ENCODE assay signal across 35 mouse cellular contexts in genomic region chr8:95252056-95252455, GRCm38 (mm10). TPM values are rescaled to one million over a fixed set of nuclear protein-coding genes. Genes with fewer than 3 reads are reported as not detected.
DNase-seq lines count a peak whose midpoint lies in the region; ATAC-seq and TF ChIP-seq lines count a peak whose summit lies in the region.
"Had no signal": no experiment of that assay in that cellular context is flagged by ENCODE, and none has a peak within 500 bp of the region (broad histone marks: within the 10 kb centered on the region; RNA-seq: fewer than 3 reads in every experiment).

No protein-coding gene starts in this region.

- no peaks in the 10 kb centered on the region for H3K9me3 ChIP-seq in intestine, embryonic 15.5 days
- H3K9me3 ChIP-seq in stomach, postnatal 0 days (ENCODE audit: control insufficient read depth, low read length) = no peaks in the 10 kb centered on the region
- H3K9me3 ChIP-seq in midbrain, embryonic 13.5 days = no peaks in the 10 kb centered on the region
- H3K9me3 ChIP-seq: hindbrain, embryonic 12.5 days; kidney, embryonic 15.5 days; limb, embryonic 10.5 days; limb, embryonic 15.5 days; liver, embryonic 13.5 days had no signal

- no peak overlapping the region for H3K9ac ChIP-seq in intestine, embryonic 15.5 days
- no peak overlapping the region for H3K9ac ChIP-seq in stomach, postnatal 0 days (ENCODE audit: low read length)
- H3K9ac ChIP-seq in midbrain, embryonic 13.5 days (replicated peaks) = no peak overlapping the region
- H3K9ac ChIP-seq: hindbrain, embryonic 12.5 days; kidney, embryonic 15.5 days; limb, embryonic 15.5 days; liver, embryonic 13.5 days had no signal

- H3K36me3 ChIP-seq in intestine, embryonic 15.5 days = no peaks in the 10 kb centered on the region
- no peaks in the 10 kb centered on the region for H3K36me3 ChIP-seq in stomach, postnatal 0 days (ENCODE audit: control insufficient read depth, insufficient read depth, low read length)
- H3K36me3 ChIP-seq in midbrain, embryonic 13.5 days = no peaks in the 10 kb centered on the region
- H3K36me3 ChIP-seq: hindbrain, embryonic 12.5 days; kidney, embryonic 15.5 days; limb, embryonic 10.5 days; limb, embryonic 15.5 days; liver, embryonic 13.5 days had no signal

- peak; percentile 29; the same call in 1 of the 2 replicates for ATAC-seq in intestine, embryonic 15.5 days
- ATAC-seq in stomach, postnatal 0 days (ENCODE audit: low FRiP score, low TSS enrichment) = no peak
- ATAC-seq in activated CD4-positive, CD25-positive, alpha-beta regulatory T cell, adult 4 months = no peak
- ATAC-seq in midbrain, embryonic 13.5 days = no peak
- ATAC-seq: forebrain, embryonic 14.5 days; hindbrain, postnatal 0 days; lung, postnatal 0 days; midbrain, embryonic 16.5 days had no signal

- 0 out of 2 replicates have a peak, but pooled peaks have one; percentile 10 for TF ChIP-seq CTCF in stomach, postnatal 0 days (IDR thresholded peaks at IDR 0.05; ENCODE audit: low read depth)

- H3K4me2 ChIP-seq in intestine, embryonic 15.5 days (replicated peaks) = no peak overlapping the region
- no peak overlapping the region for H3K4me2 ChIP-seq in stomach, postnatal 0 days (replicated peaks; ENCODE audit: low read depth)
- no peak overlapping the region for H3K4me2 ChIP-seq in midbrain, embryonic 13.5 days (replicated peaks)
- H3K4me2 ChIP-seq: heart, embryonic 11.5 days; hindbrain, embryonic 12.5 days; kidney, embryonic 15.5 days; limb, embryonic 15.5 days; liver, embryonic 13.5 days had no signal

- TF ChIP-seq EP300 in stomach, postnatal 0 days (optimal IDR thresholded peaks at IDR 0.05) = no peak

- DNase-seq in embryo, embryonic 10 days (ENCODE audit: low spot score) = peak; percentile 17
- no peak for DNase-seq in embryo, embryonic 10.5 days (ENCODE audit: low spot score)
- DNase-seq in ES-CJ7 (ENCODE audit: low read depth, low spot score) = peak; percentile 88
- DNase-seq in stomach, postnatal 0 days (ENCODE audit: low spot score) = no peak
- no peak for DNase-seq in layer of hippocampus, adult 8-10 months (ENCODE audit: low spot score in 2 of 2)
- DNase-seq: adrenal gland, postnatal 10 days; cerebellum, adult 9-10 months; cerebellum, postnatal 36 days; gastrocnemius, postnatal 14 days; heart, adult 18-20 months; heart, postnatal 36 days; kidney, adult 11 months; kidney, postnatal 4 days; layer of hippocampus, adult 9-11 months; liver, embryonic 13.5 days; lung, adult 18-20 months; right cerebral cortex, postnatal 4 days had no signal

- H3K27me3 ChIP-seq in intestine, embryonic 15.5 days (replicated peaks) = no peaks in the 10 kb centered on the region
- H3K27me3 ChIP-seq in stomach, postnatal 0 days (ENCODE audit: control insufficient read depth, insufficient read depth, low read length) = no peaks in the 10 kb centered on the region
- H3K27me3 ChIP-seq in midbrain, embryonic 13.5 days = no peaks in the 10 kb centered on the region
- H3K27me3 ChIP-seq: hindbrain, embryonic 12.5 days; kidney, embryonic 15.5 days; limb, embryonic 15.5 days; liver, embryonic 13.5 days had no signal

- 67% methylated on average over 9 of the region's 9 CpGs for WGBS in intestine, embryonic 15.5 days
- WGBS in stomach, postnatal 0 days = 63% methylated on average over 9 of the region's 9 CpGs
- 68% methylated on average over 9 of the region's 9 CpGs for WGBS in midbrain, embryonic 13.5 days

- 0 out of 2 replicates have a peak, but pooled peaks cover 2% of the 10 kb centered on the region for H3K4me1 ChIP-seq in intestine, embryonic 15.5 days (replicated peaks)
- H3K4me1 ChIP-seq in stomach, postnatal 0 days (replicated peaks; ENCODE audit: control insufficient read depth, insufficient read depth) = no peaks in the 10 kb centered on the region
- 0 out of 2 replicates have a peak, but pooled peaks cover 3% of the 10 kb centered on the region for H3K4me1 ChIP-seq in midbrain, embryonic 13.5 days (replicated peaks)
- H3K4me1 ChIP-seq: hindbrain, embryonic 12.5 days; kidney, embryonic 15.5 days had no signal

- no peak overlapping the region for H3K27ac ChIP-seq in intestine, embryonic 15.5 days
- H3K27ac ChIP-seq in stomach, postnatal 0 days (replicated peaks) = no peak overlapping the region
- no peak overlapping the region for H3K27ac ChIP-seq in midbrain, embryonic 13.5 days
- H3K27ac ChIP-seq: hindbrain, embryonic 12.5 days; hindbrain, postnatal 0 days; kidney, embryonic 15.5 days; limb, embryonic 10.5 days; limb, embryonic 15.5 days; liver, embryonic 13.5 days; macrophage had no signal

- no peak overlapping the region for H3K4me3 ChIP-seq in intestine, embryonic 15.5 days (replicated peaks)
- no peak overlapping the region for H3K4me3 ChIP-seq in stomach, postnatal 0 days (ENCODE audit: low read depth, low read length)
- H3K4me3 ChIP-seq in midbrain, embryonic 13.5 days (replicated peaks) = no peak overlapping the region
- H3K4me3 ChIP-seq: hindbrain, embryonic 12.5 days; kidney, embryonic 15.5 days; limb, embryonic 10.5 days; limb, embryonic 15.5 days; liver, embryonic 13.5 days had no signal

RNA-seq across cellular contexts. Expression of gene Kifc3, which starts 49.4 kb away (rescaled TPM):
- polyA plus RNA-seq in intestine, embryonic 15.5 days (2015; fragmentation: Nextera tagmentation; extraction: Ambion mirVana) = 28.6 and 31.3 TPM in 2 replicates
- 14.1 and 14.2 TPM in 2 replicates for polyA plus RNA-seq in stomach, postnatal 0 days (2015; fragmentation: Nextera tagmentation; extraction: Ambion mirVana)
- polyA plus RNA-seq in activated CD4-positive, CD25-positive, alpha-beta regulatory T cell, adult 4 months (2017; shearing (Covaris generic)) = 1 to 10 TPM in 1 of 2 experiments, not detected in 1; 1.3 TPM
- 12.6 and 14.3 TPM in 2 replicates for polyA plus RNA-seq in midbrain, embryonic 13.5 days (2015; fragmentation: Nextera tagmentation; extraction: Ambion mirVana)
- total RNA-seq in layer of hippocampus, adult 8-10 months (2022) = 10 to 100 TPM; 61.6 to 80.0 (median 69.9) TPM

RNA-seq across cellular contexts. Expression of gene Cngb1, which starts 54.3 kb away (rescaled TPM):
- polyA plus RNA-seq in intestine, embryonic 15.5 days (2015; fragmentation: Nextera tagmentation; extraction: Ambion mirVana) = 0.73 and 0.94 TPM in 2 replicates
- polyA plus RNA-seq in stomach, postnatal 0 days (2015; fragmentation: Nextera tagmentation; extraction: Ambion mirVana) = 0.69 and 1.1 TPM in 2 replicates
- polyA plus RNA-seq in activated CD4-positive, CD25-positive, alpha-beta regulatory T cell, adult 4 months (2017; shearing (Covaris generic)) = under 1 TPM in 1 of 2 experiments, not detected in 1; 0.22 TPM
- 0.37 and 0.54 TPM in 2 replicates for polyA plus RNA-seq in midbrain, embryonic 13.5 days (2015; fragmentation: Nextera tagmentation; extraction: Ambion mirVana)
- total RNA-seq in layer of hippocampus, adult 8-10 months (2022) = under 1 TPM; 0.61 to 0.93 (median 0.63) TPM
- total RNA-seq: CH12.LX had no signal
- polyA plus RNA-seq: heart, embryonic 11.5 days; liver, embryonic 13.5 days had no signal

RNA-seq across cellular contexts. Expression of gene Tepp, which starts 58.3 kb away (rescaled TPM):
- polyA plus RNA-seq in intestine, embryonic 15.5 days (2015; fragmentation: Nextera tagmentation; extraction: Ambion mirVana) = 0.37 TPM in 1 of 2 replicates, not detected in the other
- polyA plus RNA-seq in stomach, postnatal 0 days (2015; fragmentation: Nextera tagmentation; extraction: Ambion mirVana) = 0.19 TPM in 1 of 2 replicates, not detected in the other
- not detected for polyA plus RNA-seq in activated CD4-positive, CD25-positive, alpha-beta regulatory T cell, adult 4 months (2017; shearing (Covaris generic))
- polyA plus RNA-seq in midbrain, embryonic 13.5 days (2015; fragmentation: Nextera tagmentation; extraction: Ambion mirVana) = 0.70 TPM in 1 of 2 replicates, not detected in the other
- total RNA-seq in layer of hippocampus, adult 8-10 months (2022) = not detected
- total RNA-seq: adrenal gland, postnatal 10 days; CH12.LX; gastrocnemius, postnatal 14 days; heart, adult 18-20 months; heart, postnatal 36 days; hindbrain, postnatal 0 days; neutrophil, adult 5-6 weeks had no signal
- polyA plus RNA-seq: C2C12; embryonic facial prominence, embryonic 11.5 days; heart, embryonic 11.5 days; hindbrain, embryonic 12.5 days; kidney, embryonic 15.5 days; limb, embryonic 10.5 days; liver, embryonic 13.5 days; macrophage; neural tube, embryonic 11.5 days had no signal

Comparison
In these comparisons a context has a peak if more than half of its experiments do, and no peak if none do; other contexts are left out.
1. DNase-seq: peak in embryo, embryonic 10 days (single experiment) and ES-CJ7 (single experiment); none in embryo, embryonic 10.5 days (single experiment), stomach, postnatal 0 days (single experiment) and layer of hippocampus, adult 8-10 months (0 of 2).